Mouse (Mus musculus) kidney, adult 9 months (tissue): ENCODE measurements at regions not wholly inside any gene's neighbourhood (a gene's known extent, or its start where the extent isn't known, plus 50 kb on each side); places are given as distances from the start of the nearest gene placed in this dataset.

ENCODE experiments used
- DNase-seq: peaks from one replicate; pipeline ENCODE4 v3.0.0; 2022

- no peak for DNase-seq
Measured at GRCm38 (mm10) chr4:8372069-8372468, 133.2 kb upstream of the Car8 start.

GRCm38 (mm10) chr4:8370786-8371185 is 131.9 kb upstream of the Car8 start:
- no peak for DNase-seq

- peak; percentile 66 for DNase-seq
Measured at GRCm38 (mm10) chr4:8367487-8368276, 128.8 kb upstream of the Car8 start.

GRCm38 (mm10) chr4:8366978-8367377 is 128.1 kb upstream of the Car8 start:
- no peak for DNase-seq

GRCm38 (mm10) chr4:8362409-8362808 is 123.6 kb upstream of the Car8 start:
- DNase-seq: no peak

GRCm38 (mm10) chr4:8361931-8362330 is 123.1 kb upstream of the Car8 start:
- peak; percentile 17 for DNase-seq

GRCm38 (mm10) chr4:8361305-8361704 is 122.5 kb upstream of the Car8 start:
- peak; percentile 53 for DNase-seq

GRCm38 (mm10) chr4:8357443-8357842 is 118.6 kb upstream of the Car8 start:
- DNase-seq: no peak

- DNase-seq: no peak
Measured at GRCm38 (mm10) chr4:8341928-8342327, 103.1 kb upstream of the Car8 start.

- DNase-seq: no peak
Measured at GRCm38 (mm10) chr4:8309241-8309987, 70.6 kb upstream of the Car8 start.

- peak; percentile 42 for DNase-seq
Measured at GRCm38 (mm10) chr4:8292563-8292962, 53.7 kb upstream of the Car8 start.

- no peak for DNase-seq
Measured at GRCm38 (mm10) chr4:8291528-8292492, 53.0 kb upstream of the Car8 start.

GRCm38 (mm10) chr4:8289901-8290300 is 51.1 kb upstream of the Car8 start:
- no peak for DNase-seq
